Mouse (Mus musculus): Measurements from ENCODE around the gene Acoxl. TPM values are rescaled to one million over a fixed set of nuclear protein-coding genes. Genes with fewer than 3 reads are reported as not detected.

Gene Acoxl
- total RNA-seq, 2 experiments from 2014 or later, result 0.39 TPM; not detected in 1

DNA sequence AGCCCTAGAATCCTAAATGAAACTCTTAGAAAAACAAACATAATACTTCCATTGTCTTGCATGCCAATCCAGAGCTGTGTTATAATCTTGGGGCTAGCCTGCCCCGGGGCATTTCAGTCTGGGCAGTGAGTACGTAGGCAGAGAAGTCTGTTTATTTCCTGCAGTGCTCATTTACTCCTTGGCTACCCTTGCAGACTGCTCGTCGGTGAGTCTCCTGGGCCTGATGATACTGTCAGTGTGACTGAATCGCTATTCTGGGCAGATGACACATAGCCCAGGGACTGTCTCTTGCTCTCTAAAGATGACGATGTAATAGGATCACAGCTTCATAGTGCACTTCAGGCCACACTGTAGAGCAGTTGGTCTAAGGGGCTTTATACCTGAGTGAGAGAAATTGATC lies 56.2 kb downstream of the Acoxl start:
- peak; percentile 86 for DNase-seq (ENCODE audit: low spot score)

DNA sequence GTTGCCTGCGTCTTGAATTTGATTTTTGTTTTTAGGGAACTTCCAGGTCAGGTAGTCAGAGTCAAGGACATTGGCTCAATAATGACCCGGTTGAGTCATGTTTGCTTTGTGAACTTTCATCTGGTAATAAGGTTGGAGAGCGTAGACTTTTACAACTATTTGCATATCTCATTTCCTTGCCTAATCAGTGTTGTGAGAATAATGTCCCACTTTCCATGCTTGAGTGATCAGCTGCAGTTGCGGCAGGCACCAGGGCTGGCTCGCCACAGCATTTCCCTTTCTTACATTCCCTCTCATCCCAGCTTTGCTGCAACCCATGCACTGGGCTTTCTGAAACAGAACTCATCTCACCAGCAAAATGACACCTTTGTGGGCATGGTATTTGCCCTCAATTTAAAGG lies 59.0 kb downstream of the Acoxl start:
- no peak for DNase-seq (ENCODE audit: low spot score)

DNA sequence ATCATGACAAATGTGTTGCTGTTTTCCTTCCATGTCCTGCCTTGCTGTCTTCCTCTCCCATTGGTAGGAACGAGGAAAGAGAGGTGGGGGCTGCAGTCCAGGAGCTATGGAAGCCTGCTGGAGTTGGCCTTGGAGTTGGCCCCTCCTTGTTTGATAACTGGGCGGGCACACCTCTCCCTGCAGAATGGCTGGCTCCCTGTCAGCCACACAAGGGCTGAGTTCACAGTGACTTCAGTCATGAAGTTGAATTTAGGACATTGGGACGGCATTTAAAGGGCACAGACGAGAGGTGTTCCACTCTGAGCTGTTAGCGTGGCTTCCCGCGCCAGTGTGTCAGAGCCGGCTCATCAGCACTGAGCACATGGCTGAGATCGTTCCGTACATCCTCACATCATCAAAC lies 66.2 kb downstream of the Acoxl start:
- no peak for DNase-seq (ENCODE audit: low spot score)

GRCm38 (mm10) chr2:127906973-127907678 lies 68.5 kb downstream of the Acoxl start:
- no peak for DNase-seq (ENCODE audit: low spot score)

GRCm38 (mm10) chr2:127907679-127908042 lies 69.0 kb downstream of the Acoxl start:
- no peak for DNase-seq (ENCODE audit: low spot score)

DNA sequence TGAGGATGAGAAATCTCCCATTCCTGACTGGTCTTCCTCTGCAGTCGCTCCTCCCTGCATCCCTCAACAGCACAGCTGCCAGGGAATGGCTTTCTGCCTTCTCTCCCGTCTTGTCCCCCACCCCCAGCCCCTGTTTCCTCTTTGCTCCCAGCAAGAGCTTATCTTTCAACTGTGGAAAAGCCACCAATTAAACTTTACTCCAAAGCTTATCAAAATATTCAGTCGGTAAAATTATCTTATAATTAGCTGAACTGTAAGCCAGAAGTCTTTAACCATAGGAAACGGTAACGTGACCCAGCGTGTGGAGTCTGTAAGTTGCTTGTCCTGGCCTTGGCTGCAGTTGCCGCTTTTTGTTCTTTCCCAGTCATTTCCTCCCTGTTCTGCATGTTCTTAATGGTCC lies 70.2 kb downstream of the Acoxl start:
- no peak for DNase-seq (ENCODE audit: low spot score)

DNA sequence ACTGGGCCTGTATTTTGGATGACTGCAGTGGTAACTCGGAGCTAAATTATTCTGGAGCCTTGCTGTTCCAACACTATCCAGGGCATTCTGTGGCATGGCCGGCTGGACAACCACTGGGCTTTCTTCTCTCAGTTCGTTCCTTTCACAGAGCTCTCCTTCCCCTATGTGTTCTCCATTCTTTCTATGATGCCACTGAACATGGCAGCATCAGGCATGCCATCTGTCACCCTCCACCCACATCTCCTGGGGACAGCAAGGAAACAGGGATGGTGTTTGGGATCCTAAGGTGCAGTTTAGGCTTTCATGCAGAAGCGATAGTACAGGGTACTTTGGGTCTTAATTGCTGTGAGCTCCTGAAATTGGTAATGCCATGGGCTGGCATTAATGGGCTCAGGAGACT lies 71.1 kb downstream of the Acoxl start:
- DNase-seq (ENCODE audit: low spot score), result no peak

DNA sequence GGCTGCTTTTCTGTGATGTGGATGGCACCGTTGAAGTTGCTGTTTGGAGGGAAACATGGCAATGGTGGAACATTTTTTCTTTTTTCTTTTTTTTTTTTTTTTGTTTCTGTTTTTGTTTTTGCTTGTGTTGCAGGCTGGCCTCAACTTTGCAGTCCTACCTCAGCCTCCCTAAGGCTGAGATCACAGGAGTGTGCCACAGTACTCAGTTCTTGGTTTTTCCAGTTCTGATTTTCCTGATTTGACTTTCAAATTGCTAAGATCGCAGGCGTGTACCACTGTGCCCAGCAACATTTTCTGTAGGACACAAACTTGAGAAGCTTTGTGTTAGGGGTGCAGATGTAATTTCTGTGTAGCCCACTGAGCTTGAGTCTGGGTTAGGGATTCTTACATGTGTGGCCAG lies 72.9 kb downstream of the Acoxl start:
- DNase-seq (ENCODE audit: low spot score), result no peak

GRCm38 (mm10) chr2:127914047-127914446 lies 75.4 kb downstream of the Acoxl start:
- DNase-seq (ENCODE audit: low spot score), result no peak

DNA sequence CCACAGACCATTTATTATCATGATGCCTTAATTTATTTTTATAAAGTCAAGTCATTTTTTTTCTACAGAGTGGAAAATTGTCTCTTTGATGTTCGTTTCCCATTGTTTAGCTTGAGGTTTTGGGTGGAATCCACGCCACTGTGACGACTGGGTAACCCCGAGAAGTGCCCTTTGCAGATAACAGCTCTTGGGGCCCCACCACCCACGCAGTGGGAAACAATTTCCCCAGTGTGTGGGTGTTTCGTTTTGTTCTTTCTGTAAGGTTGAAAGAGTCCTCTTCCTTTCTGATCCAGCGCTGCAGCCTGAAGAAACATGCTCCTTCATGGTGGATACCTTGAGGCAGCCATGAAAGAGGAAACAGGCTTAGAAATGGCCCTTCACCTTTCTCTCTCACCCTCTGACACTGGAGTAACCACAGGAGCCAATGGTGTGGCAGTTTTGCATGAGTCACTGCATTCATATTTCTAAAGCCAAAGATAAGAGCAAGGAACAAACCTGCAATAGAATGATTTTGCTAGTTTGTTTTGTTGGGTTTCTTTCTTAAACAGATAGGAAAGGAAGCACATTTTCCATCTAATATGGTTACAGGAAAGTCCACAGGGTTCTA lies 78.2 kb downstream of the Acoxl start:
- DNase-seq (ENCODE audit: low spot score), result no peak

GRCm38 (mm10) chr2:127919740-127920139 lies 81.1 kb downstream of the Acoxl start:
- DNase-seq (ENCODE audit: low spot score), result no peak

- DNase-seq (ENCODE audit: low spot score), result no peak
These were observed 83.6 kb downstream of the Acoxl start for GRCm38 (mm10) chr2:127922036-127922901.

GRCm38 (mm10) chr2:127923077-127923680 lies 84.5 kb downstream of the Acoxl start:
- no peak for DNase-seq (ENCODE audit: low spot score)

DNA sequence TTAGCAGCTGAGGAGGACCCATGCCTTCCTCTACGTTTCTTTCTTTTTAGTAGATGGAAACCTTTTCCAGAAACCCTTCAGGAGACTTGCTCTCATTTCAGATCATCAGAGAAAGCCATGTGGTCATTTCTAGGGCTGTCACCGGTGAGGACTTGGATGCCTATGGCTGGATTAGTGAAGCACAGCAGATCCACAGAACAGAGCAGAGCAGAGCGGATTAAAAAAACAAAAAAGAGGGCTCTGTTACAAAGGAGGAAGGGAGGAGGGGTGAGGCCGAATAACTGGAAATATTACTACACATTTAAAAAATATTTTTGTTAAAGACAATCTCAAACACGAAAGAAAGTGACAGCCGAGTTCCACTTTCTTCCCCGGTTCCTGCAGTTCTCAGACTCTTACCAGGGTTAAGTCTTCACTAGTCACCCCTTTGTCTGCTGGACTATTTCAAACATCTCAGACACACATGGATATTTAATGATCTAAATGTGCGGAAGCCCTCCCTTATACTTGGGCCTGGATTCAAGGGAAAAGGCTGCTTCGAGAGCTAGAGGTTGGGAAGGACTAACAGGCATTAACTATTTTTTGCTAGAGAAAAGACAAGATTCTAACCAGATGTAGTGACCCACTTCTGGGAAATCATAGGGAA lies 88.1 kb downstream of the Acoxl start:
- no peak for DNase-seq (ENCODE audit: low spot score)

GRCm38 (mm10) chr2:127927452-127928273 lies 89.0 kb downstream of the Acoxl start:
- no peak for DNase-seq (ENCODE audit: low spot score)

DNA sequence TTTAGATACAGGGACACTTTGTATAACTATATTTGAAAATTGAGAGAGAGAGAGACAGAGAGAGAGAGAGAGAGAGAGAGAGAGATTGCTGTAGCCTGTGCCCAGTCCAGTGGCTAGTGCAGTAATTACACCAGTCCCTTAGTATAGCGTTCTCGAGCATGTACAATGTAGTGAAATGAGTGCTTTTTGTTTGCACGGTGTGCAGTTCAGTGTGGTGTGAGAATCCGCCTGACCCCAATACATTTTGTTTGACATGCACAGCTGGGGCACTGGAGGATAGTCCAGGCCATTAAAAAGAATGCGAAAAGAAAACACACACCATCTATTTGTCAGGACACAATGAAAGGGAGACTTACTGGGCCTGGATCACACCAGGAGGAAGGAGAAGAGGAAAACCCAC lies 89.6 kb downstream of the Acoxl start:
- DNase-seq (ENCODE audit: low spot score), result no peak

GRCm38 (mm10) chr2:127928871-127929270 lies 90.2 kb downstream of the Acoxl start:
- no peak for DNase-seq (ENCODE audit: low spot score)

DNA sequence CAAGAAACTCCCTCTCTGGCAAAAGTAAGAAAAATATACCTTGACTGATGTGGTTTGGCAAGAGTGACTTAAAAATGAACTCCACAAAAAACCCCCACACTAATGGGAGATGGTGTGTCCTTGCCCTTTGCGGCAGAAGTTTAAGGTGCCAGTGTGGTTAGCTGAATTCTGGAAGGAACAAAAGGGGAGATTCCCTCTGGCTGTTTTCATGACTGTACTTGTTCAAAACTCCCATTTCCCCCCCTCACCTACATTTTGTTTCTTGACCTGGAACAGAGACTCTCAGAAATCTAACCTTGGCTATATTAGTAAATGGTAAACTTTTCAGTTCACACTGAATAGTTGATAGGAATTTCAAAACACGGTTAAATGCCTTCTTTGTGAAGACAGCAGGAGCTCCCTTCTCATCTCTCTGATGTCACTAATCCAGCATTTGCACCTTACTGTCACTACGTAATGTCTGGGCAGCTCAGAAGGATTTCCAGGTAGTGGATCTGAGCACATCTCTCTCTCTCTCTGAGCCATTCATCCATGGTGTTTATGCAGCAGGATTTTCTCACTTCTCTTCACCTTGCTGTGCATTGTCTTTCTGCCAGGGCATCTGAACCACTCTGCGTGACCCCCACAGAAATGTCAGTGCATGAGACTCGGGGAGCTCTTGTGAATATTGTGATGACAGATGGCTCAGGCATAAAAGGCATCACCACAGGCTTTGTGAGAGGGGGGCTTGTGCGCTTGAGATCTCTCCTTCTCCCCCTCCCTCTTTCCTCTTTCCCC lies 91.5 kb downstream of the Acoxl start:
- DNase-seq (ENCODE audit: low spot score), result no peak

GRCm38 (mm10) chr2:127931576-127931975 lies 92.9 kb downstream of the Acoxl start:
- DNase-seq (ENCODE audit: low spot score), result no peak

GRCm38 (mm10) chr2:127933531-127933931 lies 94.9 kb downstream of the Acoxl start:
- no peak for DNase-seq (ENCODE audit: low spot score)
